Mouse (Mus musculus): ENCODE measurements around the gene Trim47. TPM values are rescaled to one million over a fixed set of nuclear protein-coding genes. Genes with fewer than 3 reads are reported as not detected.
A peak's percentile ranks its signal among the peaks of the same experiment; 100 is the strongest.

The Trim47 gene
- polyA plus RNA-seq, 1 experiment, result not detected

GRCm38 (mm10) chr11:116105065-116105464, 21.9 kb downstream of the Trim47 start:
- peaks cover 42% of the 10 kb centered on the region for H3K4me1 ChIP-seq (ENCODE audit: control insufficient read depth, insufficient read depth, low read length)
- TF ChIP-seq POLR2A (IDR thresholded peaks at IDR 0.05; ENCODE audit: insufficient read depth, low read depth, low read length) (no peak), CTCF (IDR thresholded peaks at IDR 0.05; ENCODE audit: insufficient read depth, low read depth, low read length) (no peak)
- no peak overlapping the region for H3K27ac ChIP-seq (ENCODE audit: insufficient read depth, low read depth, low read length)
- H3K4me3 ChIP-seq (ENCODE audit: insufficient read depth, low read depth, low read length), result no peak overlapping the region
- 94% methylated on average over 2 of the region's 2 CpGs for WGBS

- Histone ChIP-seq H3K27ac (ENCODE audit: insufficient read depth, low read depth, low read length) (no peak overlapping the region), H3K4me3 (ENCODE audit: insufficient read depth, low read depth, low read length) (no peak overlapping the region), H3K4me1 (ENCODE audit: control insufficient read depth, insufficient read depth, low read length) (peaks cover 34% of the 10 kb centered on the region)
- TF ChIP-seq CTCF (IDR thresholded peaks at IDR 0.05; ENCODE audit: insufficient read depth, low read depth, low read length), result no peak
- no peak for TF ChIP-seq POLR2A (IDR thresholded peaks at IDR 0.05; ENCODE audit: insufficient read depth, low read depth, low read length)
- WGBS, result 46% methylated on average over 14 of the region's 14 CpGs
These were observed 22.9 kb downstream of the Trim47 start for GRCm38 (mm10) chr11:116104006-116104646.

- Histone ChIP-seq H3K4me3 (ENCODE audit: insufficient read depth, low read depth, low read length) (no peak overlapping the region), H3K4me1 (ENCODE audit: control insufficient read depth, insufficient read depth, low read length) (peaks cover 30% of the 10 kb centered on the region), H3K27ac (ENCODE audit: insufficient read depth, low read depth, low read length) (0 out of 2 replicates have a peak overlapping the region, but pooled peaks have one; percentile 27)
- TF ChIP-seq CTCF (IDR thresholded peaks at IDR 0.05; ENCODE audit: insufficient read depth, low read depth, low read length) (no peak), POLR2A (IDR thresholded peaks at IDR 0.05; ENCODE audit: insufficient read depth, low read depth, low read length) (no peak)
- 71% methylated on average over 12 of the region's 12 CpGs for WGBS
These were observed 23.4 kb downstream of the Trim47 start for GRCm38 (mm10) chr11:116103572-116103971.

- Histone ChIP-seq H3K27ac (ENCODE audit: insufficient read depth, low read depth, low read length) (peak overlapping the region; percentile 46; the same call in 1 of the 2 replicates), H3K4me1 (ENCODE audit: control insufficient read depth, insufficient read depth, low read length) (peaks cover 19% of the 10 kb centered on the region), H3K4me3 (ENCODE audit: insufficient read depth, low read depth, low read length) (no peak overlapping the region)
- WGBS, result 42% methylated on average over 4 of the region's 4 CpGs
- TF ChIP-seq CTCF (IDR thresholded peaks at IDR 0.05; ENCODE audit: insufficient read depth, low read depth, low read length), result no peak
- no peak for TF ChIP-seq POLR2A (IDR thresholded peaks at IDR 0.05; ENCODE audit: insufficient read depth, low read depth, low read length)
These were observed 24.5 kb downstream of the Trim47 start for GRCm38 (mm10) chr11:116102472-116102871.

- Histone ChIP-seq H3K27ac (ENCODE audit: insufficient read depth, low read depth, low read length) (peak overlapping the region; percentile 46; the same call in 1 of the 2 replicates), H3K4me3 (ENCODE audit: insufficient read depth, low read depth, low read length) (no peak overlapping the region), H3K4me1 (ENCODE audit: control insufficient read depth, insufficient read depth, low read length) (peaks cover 18% of the 10 kb centered on the region)
- no peak for TF ChIP-seq POLR2A (IDR thresholded peaks at IDR 0.05; ENCODE audit: insufficient read depth, low read depth, low read length)
- no peak for TF ChIP-seq CTCF (IDR thresholded peaks at IDR 0.05; ENCODE audit: insufficient read depth, low read depth, low read length)
- WGBS, result 47% methylated on average over 11 of the region's 11 CpGs
These were observed 25.1 kb downstream of the Trim47 start for GRCm38 (mm10) chr11:116101931-116102381.

GRCm38 (mm10) chr11:116100839-116101238, 26.2 kb downstream of the Trim47 start:
- Histone ChIP-seq H3K4me1 (ENCODE audit: control insufficient read depth, insufficient read depth, low read length) (peaks cover 13% of the 10 kb centered on the region), H3K27ac (ENCODE audit: insufficient read depth, low read depth, low read length) (no peak overlapping the region), H3K4me3 (ENCODE audit: insufficient read depth, low read depth, low read length) (no peak overlapping the region)
- TF ChIP-seq POLR2A (IDR thresholded peaks at IDR 0.05; ENCODE audit: insufficient read depth, low read depth, low read length), result no peak
- TF ChIP-seq CTCF (IDR thresholded peaks at IDR 0.05; ENCODE audit: insufficient read depth, low read depth, low read length), result no peak
- WGBS, result 92% methylated on average over 7 of the region's 7 CpGs

GRCm38 (mm10) chr11:116100385-116100784, 26.6 kb downstream of the Trim47 start:
- no peak overlapping the region for H3K27ac ChIP-seq (ENCODE audit: insufficient read depth, low read depth, low read length)

GRCm38 (mm10) chr11:116099462-116099861, 27.5 kb downstream of the Trim47 start:
- Histone ChIP-seq H3K4me3 (ENCODE audit: insufficient read depth, low read depth, low read length) (no peak overlapping the region), H3K27ac (ENCODE audit: insufficient read depth, low read depth, low read length) (no peak overlapping the region), H3K4me1 (ENCODE audit: control insufficient read depth, insufficient read depth, low read length) (peaks cover 12% of the 10 kb centered on the region)
- WGBS, result 90% methylated on average over 6 of the region's 6 CpGs
- no peak for TF ChIP-seq POLR2A (IDR thresholded peaks at IDR 0.05; ENCODE audit: insufficient read depth, low read depth, low read length)
- TF ChIP-seq CTCF (IDR thresholded peaks at IDR 0.05; ENCODE audit: insufficient read depth, low read depth, low read length), result no peak

More at GRCm38 (mm10) chr11:116100385-116100784, 26.6 kb downstream of the Trim47 start:
- WGBS, result 82% methylated on average over 6 of the region's 6 CpGs
- Histone ChIP-seq H3K4me1 (ENCODE audit: control insufficient read depth, insufficient read depth, low read length) (peaks cover 13% of the 10 kb centered on the region), H3K4me3 (ENCODE audit: insufficient read depth, low read depth, low read length) (no peak overlapping the region)
- TF ChIP-seq CTCF (IDR thresholded peaks at IDR 0.05; ENCODE audit: insufficient read depth, low read depth, low read length) (no peak), POLR2A (IDR thresholded peaks at IDR 0.05; ENCODE audit: insufficient read depth, low read depth, low read length) (no peak)

- 83% methylated on average over 14 of the region's 14 CpGs for WGBS
- Histone ChIP-seq H3K4me1 (ENCODE audit: control insufficient read depth, insufficient read depth, low read length) (peaks cover 6% of the 10 kb centered on the region), H3K4me3 (ENCODE audit: insufficient read depth, low read depth, low read length) (no peak overlapping the region), H3K27ac (ENCODE audit: insufficient read depth, low read depth, low read length) (no peak overlapping the region)
- TF ChIP-seq CTCF (IDR thresholded peaks at IDR 0.05; ENCODE audit: insufficient read depth, low read depth, low read length) (no peak), POLR2A (IDR thresholded peaks at IDR 0.05; ENCODE audit: insufficient read depth, low read depth, low read length) (no peak)
These were observed 28.1 kb downstream of the Trim47 start for GRCm38 (mm10) chr11:116098711-116099460.

All from olfactory bulb, adult 2 months (tissue).